Mouse (Mus musculus) lung, embryonic 15.5 days (tissue): ENCODE measurements around the gene Scaf4. TPM values are rescaled to one million over a fixed set of nuclear protein-coding genes. Genes with fewer than 3 reads are reported as not detected.

Source experiments
- ATAC-seq: fragments of 200-750 bp; cut with Nextera tagmentation; 2 replicates; pipeline ENCODE4 v1.8.0; 2017; ENCODE audit warnings: moderate number of reproducible peaks, borderline replicate concordance; ENCODE audit not compliant: low FRiP score, low TSS enrichment; ENCODE audit errors: extremely low read depth
- H3K27ac ChIP-seq: fragments of 300-500 bp; sonication (generic); 2 replicates; pipeline ENCODE4 v1.5.1; 2015; ENCODE audit warnings: moderate library complexity, mild to moderate bottlenecking, inconsistent platforms
- H3K27me3 ChIP-seq: fragments of 300-500 bp; sonication (generic); 2 replicates; pipeline ENCODE4 v1.6.1; 2015; ENCODE audit warnings: inconsistent platforms
- H3K36me3 ChIP-seq: fragments of 300-500 bp; sonication (generic); 2 replicates; pipeline ENCODE4 v1.6.1; 2015; ENCODE audit warnings: inconsistent platforms
- H3K4me1 ChIP-seq: fragments of 300-500 bp; sonication (generic); 2 replicates; pipeline ENCODE4 v1.6.1; 2015; ENCODE audit warnings: inconsistent platforms
- H3K4me2 ChIP-seq: fragments of 300-500 bp; sonication (generic); 2 replicates; pipeline ENCODE4 v1.6.1; 2015; ENCODE audit warnings: inconsistent platforms, mild to moderate bottlenecking, moderate library complexity
- H3K4me3 ChIP-seq: fragments of 300-500 bp; sonication (generic); 2 replicates; pipeline ENCODE4 v1.5.1; 2015; ENCODE audit warnings: mild to moderate bottlenecking, inconsistent platforms
- H3K9ac ChIP-seq: fragments of 300-500 bp; sonication (generic); 2 replicates; pipeline ENCODE4 v1.6.1; 2015; ENCODE audit warnings: inconsistent platforms
- H3K9me3 ChIP-seq: fragments of 300-500 bp; sonication (generic); 2 replicates; pipeline ENCODE4 v1.6.1; 2016; ENCODE audit warnings: inconsistent platforms
- WGBS: fragments of 180-500 bp; shearing (Covaris S2); methylation state at CpG from one replicate; pipeline ENCODE4 v1.1.7; 2015; 5-methylcytosine and 5-hydroxymethylcytosine counted together
- polyA plus RNA-seq: library from polyadenylated mRNA; unstranded; fragments of >200 nt; fragmentation: Nextera tagmentation; extraction: Ambion mirVana; gene quantifications from 2 replicates; pipeline ENCODE4 v1.2.1, GENCODE M21; 2015

Gene Scaf4
- polyA plus RNA-seq, 1 experiment from 2014 or later, result 25.7 TPM

DNA sequence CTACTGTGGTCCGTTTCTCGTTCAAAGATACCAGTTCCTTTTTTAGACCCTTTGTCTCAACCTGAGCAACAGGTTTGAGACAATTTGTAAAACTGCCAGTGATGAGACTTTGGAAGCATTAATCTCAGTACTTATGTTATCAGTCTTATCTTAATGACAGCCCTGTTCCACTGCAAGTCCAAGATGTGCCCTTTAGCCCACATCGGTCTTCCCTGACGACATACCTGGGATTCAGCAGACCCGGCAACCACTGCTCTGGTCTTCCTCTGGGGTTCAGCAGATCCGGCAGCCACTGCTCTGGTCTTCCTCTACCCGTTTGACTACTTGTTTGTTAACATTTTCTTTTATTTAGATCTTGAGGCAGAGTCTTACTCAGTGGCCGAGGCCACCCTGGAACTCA, 72.5 kb downstream of the Scaf4 start:
- no peak for ATAC-seq
- Histone ChIP-seq H3K4me2 (no peak overlapping the region), H3K36me3 (no peaks in the 10 kb centered on the region), H3K4me1 (0 out of 2 replicates have a peak, but pooled peaks cover 3% of the 10 kb centered on the region), H3K4me3 (no peak overlapping the region), H3K27me3 (no peaks in the 10 kb centered on the region), H3K9me3 (no peaks in the 10 kb centered on the region), H3K9ac (no peak overlapping the region), H3K27ac (no peak overlapping the region)
- 72% methylated on average over 8 of the region's 8 CpGs for WGBS

DNA sequence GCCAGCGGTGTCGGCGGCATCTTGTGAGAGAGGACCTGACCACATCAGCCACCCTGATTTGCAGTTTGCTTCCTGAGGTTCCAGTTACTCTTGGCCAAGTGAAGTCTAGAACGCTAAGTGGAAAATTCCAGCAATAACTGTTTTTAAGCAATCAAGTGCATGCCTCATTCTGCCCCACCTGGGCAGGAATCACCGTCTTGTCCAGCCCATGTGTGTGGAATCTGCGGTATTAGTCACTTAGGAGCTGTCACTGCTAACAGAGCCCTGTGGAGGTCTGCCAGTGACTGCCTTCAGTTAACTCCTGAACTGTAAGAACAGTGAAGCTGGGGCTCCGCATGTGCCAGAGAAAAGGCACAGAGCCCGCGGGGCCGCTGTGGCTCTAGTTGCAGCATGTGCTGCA, 73.6 kb downstream of the Scaf4 start:
- no peaks in the 10 kb centered on the region for H3K4me1 ChIP-seq
- ATAC-seq, result no peak
- no peak overlapping the region for H3K9ac ChIP-seq
- 66% methylated on average over 10 of the region's 10 CpGs for WGBS
- H3K27me3 ChIP-seq, result no peaks in the 10 kb centered on the region
- H3K4me2 ChIP-seq, result no peak overlapping the region
- H3K36me3 ChIP-seq, result no peaks in the 10 kb centered on the region
- no peaks in the 10 kb centered on the region for H3K9me3 ChIP-seq
- H3K4me3 ChIP-seq, result no peak overlapping the region
- no peak overlapping the region for H3K27ac ChIP-seq

- no peak overlapping the region for H3K27ac ChIP-seq
- no peaks in the 10 kb centered on the region for H3K4me1 ChIP-seq
- no peak overlapping the region for H3K4me2 ChIP-seq
- H3K9ac ChIP-seq, result no peak overlapping the region
- no peaks in the 10 kb centered on the region for H3K9me3 ChIP-seq
- no peak overlapping the region for H3K4me3 ChIP-seq
- 59% methylated on average over 3 of the region's 3 CpGs for WGBS
- H3K36me3 ChIP-seq, result no peaks in the 10 kb centered on the region
- ATAC-seq, result no peak
- no peaks in the 10 kb centered on the region for H3K27me3 ChIP-seq
These were observed 75.3 kb downstream of the Scaf4 start for GRCm38 (mm10) chr16:90208996-90209395.

GRCm38 (mm10) chr16:90204868-90205267, 79.4 kb downstream of the Scaf4 start:
- Histone ChIP-seq H3K4me2 (no peak overlapping the region), H3K4me1 (peaks cover 12% of the 10 kb centered on the region), H3K9me3 (no peaks in the 10 kb centered on the region), H3K27ac (no peak overlapping the region), H3K9ac (no peak overlapping the region), H3K27me3 (no peaks in the 10 kb centered on the region), H3K36me3 (no peaks in the 10 kb centered on the region), H3K4me3 (no peak overlapping the region)
- WGBS, result 97% methylated on average over 2 of the region's 2 CpGs
- ATAC-seq, result no peak

GRCm38 (mm10) chr16:90203226-90203962, 80.9 kb downstream of the Scaf4 start:
- Histone ChIP-seq H3K4me2 (no peak overlapping the region), H3K36me3 (no peaks in the 10 kb centered on the region), H3K4me3 (no peak overlapping the region), H3K27me3 (no peaks in the 10 kb centered on the region), H3K4me1 (peaks cover 12% of the 10 kb centered on the region), H3K9ac (no peak overlapping the region), H3K27ac (peak overlapping the region; percentile 56), H3K9me3 (no peaks in the 10 kb centered on the region)
- ATAC-seq, result peak; percentile 69; the same call in 1 of the 2 replicates
- WGBS, result 57% methylated on average over 6 of the region's 6 CpGs

DNA sequence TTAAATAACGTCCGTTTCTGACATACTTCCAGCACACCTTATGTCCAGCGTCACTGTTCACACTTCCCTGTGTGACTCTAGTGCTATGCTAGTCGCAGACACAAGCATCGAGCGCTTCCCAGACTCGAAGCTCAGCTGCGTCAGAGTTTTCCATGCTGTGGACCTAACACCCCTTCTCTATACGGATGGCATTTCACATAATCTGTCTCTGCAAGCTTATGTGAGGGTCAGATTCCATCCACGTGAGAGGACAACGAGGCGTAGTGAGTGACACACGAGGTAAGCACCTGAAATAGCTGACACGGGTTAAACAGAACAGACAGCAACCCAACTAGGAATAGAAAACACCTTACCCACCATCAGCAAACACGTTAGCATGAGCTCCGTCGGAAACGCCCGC, 82.2 kb downstream of the Scaf4 start:
- Histone ChIP-seq H3K27me3 (no peaks in the 10 kb centered on the region), H3K4me1 (peaks cover 23% of the 10 kb centered on the region), H3K9ac (no peak overlapping the region), H3K9me3 (no peaks in the 10 kb centered on the region), H3K36me3 (no peaks in the 10 kb centered on the region), H3K4me3 (no peak overlapping the region), H3K4me2 (peak overlapping the region; percentile 29), H3K27ac (peak overlapping the region; percentile 56)
- ATAC-seq, result no peak
- WGBS, result 28% methylated on average over 19 of the region's 19 CpGs

GRCm38 (mm10) chr16:90199174-90199573, 85.1 kb downstream of the Scaf4 start:
- Histone ChIP-seq H3K9ac (no peak overlapping the region), H3K4me2 (no peak overlapping the region), H3K27ac (no peak overlapping the region), H3K4me1 (peaks cover 26% of the 10 kb centered on the region), H3K4me3 (no peak overlapping the region), H3K9me3 (no peaks in the 10 kb centered on the region), H3K36me3 (no peaks in the 10 kb centered on the region), H3K27me3 (no peaks in the 10 kb centered on the region)
- 78% methylated on average over 10 of the region's 10 CpGs for WGBS
- ATAC-seq, result no peak

- no peak overlapping the region for H3K9ac ChIP-seq
- peaks cover 26% of the 10 kb centered on the region for H3K4me1 ChIP-seq
- H3K27me3 ChIP-seq, result no peaks in the 10 kb centered on the region
- H3K27ac ChIP-seq, result no peak overlapping the region
- H3K4me3 ChIP-seq, result no peak overlapping the region
- no peaks in the 10 kb centered on the region for H3K36me3 ChIP-seq
- no peak overlapping the region for H3K4me2 ChIP-seq
- WGBS, result 70% methylated on average over 6 of the region's 6 CpGs
- H3K9me3 ChIP-seq, result no peaks in the 10 kb centered on the region
- ATAC-seq, result no peak
These were observed 85.7 kb downstream of the Scaf4 start for GRCm38 (mm10) chr16:90198626-90199025.

DNA sequence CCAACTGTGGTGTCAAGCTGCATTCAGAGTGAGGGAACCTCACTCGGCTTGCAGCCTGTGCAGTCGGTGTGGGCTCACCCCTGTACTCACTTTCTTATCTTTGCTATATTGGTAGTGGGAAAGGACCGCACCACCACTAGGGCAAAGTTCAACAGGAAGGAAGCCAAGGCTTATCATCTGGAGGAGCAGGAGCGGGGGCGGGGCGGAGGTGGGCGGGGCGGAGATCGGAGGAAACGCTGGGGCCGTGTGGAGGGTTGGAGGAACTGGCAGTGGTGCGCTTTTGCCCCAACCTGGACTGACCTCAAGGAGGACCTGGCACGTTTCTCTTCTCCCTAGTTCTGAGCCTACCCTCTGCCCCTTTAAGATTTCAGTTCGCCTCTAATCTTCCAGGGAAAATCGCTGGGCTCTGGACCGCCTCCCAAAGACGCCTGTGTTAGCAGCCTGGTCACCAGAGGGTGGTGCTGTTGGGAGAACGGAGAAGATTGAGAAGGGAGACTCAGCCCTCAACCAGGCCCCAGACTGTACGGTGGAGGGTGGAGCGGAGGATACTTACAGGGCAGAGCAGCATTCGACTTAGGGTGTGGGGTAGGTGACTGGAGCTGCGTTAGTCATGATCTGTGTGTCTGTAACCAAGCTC, 86.8 kb downstream of the Scaf4 start:
- Histone ChIP-seq H3K27me3 (no peaks in the 10 kb centered on the region), H3K27ac (peak overlapping the region; percentile 54), H3K4me3 (peak overlapping the region; percentile 40), H3K4me2 (peak overlapping the region; percentile 58), H3K36me3 (no peaks in the 10 kb centered on the region), H3K9ac (peak overlapping the region; percentile 12; the same call in 1 of the 2 replicates), H3K4me1 (peaks cover 24% of the 10 kb centered on the region), H3K9me3 (no peaks in the 10 kb centered on the region)
- 3% methylated on average over 22 of the region's 22 CpGs for WGBS
- peak; percentile 92 for ATAC-seq

DNA sequence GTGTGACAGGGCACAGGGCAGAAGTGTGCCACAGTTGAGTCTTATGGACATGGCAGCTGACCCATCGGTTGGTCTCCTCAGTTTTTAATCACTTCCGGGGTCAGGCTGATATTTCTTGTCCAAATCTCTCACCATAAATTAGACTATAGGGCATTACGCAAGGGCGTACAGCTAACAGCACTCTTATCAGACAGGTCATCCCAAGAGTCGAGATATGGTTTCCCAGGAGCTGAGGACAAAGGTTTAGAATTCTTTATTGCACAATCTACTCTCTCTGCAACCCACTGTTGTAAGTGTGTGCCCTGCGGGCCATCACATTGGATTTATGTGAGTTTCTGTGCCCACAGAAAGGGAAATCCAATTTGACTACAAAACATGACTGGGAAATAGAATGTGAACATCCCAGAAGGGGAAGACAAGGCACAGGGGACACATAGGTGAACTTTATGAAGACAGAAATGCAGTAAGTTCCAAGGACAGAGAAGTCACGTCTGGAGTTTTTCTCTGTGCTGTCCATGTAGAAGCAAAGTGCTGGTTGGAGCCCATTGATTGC, 87.5 kb downstream of the Scaf4 start:
- H3K9me3 ChIP-seq, result no peaks in the 10 kb centered on the region
- WGBS, result 60% methylated on average over 7 of the region's 7 CpGs

DNA sequence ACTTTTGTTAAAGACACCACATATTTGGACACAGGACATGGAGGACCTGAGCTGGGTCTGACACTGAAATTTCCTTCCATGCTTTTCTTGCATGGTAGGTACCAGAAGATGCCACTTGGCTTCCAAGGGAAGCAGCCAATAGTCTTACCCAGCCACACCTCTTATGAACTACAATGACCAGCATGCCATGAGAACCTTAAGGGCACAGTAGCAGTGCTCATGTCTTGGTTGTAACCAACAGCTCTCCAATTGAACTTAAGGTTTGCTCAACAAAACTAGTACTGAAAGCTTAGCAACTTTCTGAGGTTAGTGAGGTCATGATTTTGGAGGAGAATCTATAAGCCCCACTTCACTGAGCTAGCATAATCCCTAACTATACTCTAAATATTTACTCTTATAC, 90.6 kb downstream of the Scaf4 start:
- no peaks in the 10 kb centered on the region for H3K9me3 ChIP-seq
- no peak overlapping the region for H3K9ac ChIP-seq
- H3K27me3 ChIP-seq, result no peaks in the 10 kb centered on the region
- H3K36me3 ChIP-seq, result no peaks in the 10 kb centered on the region
- no peak overlapping the region for H3K4me3 ChIP-seq
- peaks cover 15% of the 10 kb centered on the region; the same call in 1 of the 2 replicates for H3K4me1 ChIP-seq
- no peak overlapping the region for H3K4me2 ChIP-seq
- ATAC-seq, result no peak
- no peak overlapping the region for H3K27ac ChIP-seq

More for the DNA sequence above, 87.5 kb downstream of the Scaf4 start:
- Histone ChIP-seq H3K4me2 (peak overlapping the region; percentile 58), H3K27ac (peak overlapping the region; percentile 54; the same call in 1 of the 2 replicates), H3K27me3 (no peaks in the 10 kb centered on the region), H3K4me1 (peaks cover 17% of the 10 kb centered on the region; the same call in 1 of the 2 replicates), H3K36me3 (no peaks in the 10 kb centered on the region), H3K9ac (no peak overlapping the region), H3K4me3 (no peak overlapping the region)
- ATAC-seq, result no peak

DNA sequence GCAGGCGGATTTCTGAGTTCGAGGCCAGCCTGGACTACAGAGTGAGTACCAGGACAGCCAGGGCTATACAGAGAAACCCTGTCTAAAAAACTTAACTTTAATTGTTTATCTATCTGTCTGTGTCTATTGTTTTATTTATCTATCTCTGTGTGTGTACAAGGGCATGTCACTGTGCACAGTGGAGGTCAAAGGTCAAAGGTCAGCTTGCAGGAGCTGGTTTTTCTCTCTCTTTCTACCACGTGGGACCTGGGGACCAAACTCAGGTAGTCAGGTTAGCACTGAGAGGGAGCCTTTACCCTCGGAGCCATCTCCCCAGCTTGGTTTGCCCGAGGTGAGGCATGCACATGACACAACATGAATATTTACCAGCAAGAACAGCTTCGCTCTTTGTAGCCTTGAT, 93.0 kb downstream of the Scaf4 start:
- WGBS, result 69% methylated on average over 6 of the region's 6 CpGs
- peaks cover 5% of the 10 kb centered on the region; the same call in 1 of the 2 replicates for H3K4me1 ChIP-seq
- no peak for ATAC-seq
- H3K4me3 ChIP-seq, result no peak overlapping the region
- H3K9ac ChIP-seq, result no peak overlapping the region
- no peaks in the 10 kb centered on the region for H3K9me3 ChIP-seq
- no peak overlapping the region for H3K27ac ChIP-seq
- no peak overlapping the region for H3K4me2 ChIP-seq
- no peaks in the 10 kb centered on the region for H3K36me3 ChIP-seq
- H3K27me3 ChIP-seq, result no peaks in the 10 kb centered on the region
